Mouse (Mus musculus): ENCODE data around the gene Brox. TPM values are rescaled to one million over a fixed set of nuclear protein-coding genes. Genes with fewer than 3 reads are reported as not detected.

Brox gene
- polyA plus RNA-seq, 1 experiment from 2014 or later: 77.3 TPM

DNA sequence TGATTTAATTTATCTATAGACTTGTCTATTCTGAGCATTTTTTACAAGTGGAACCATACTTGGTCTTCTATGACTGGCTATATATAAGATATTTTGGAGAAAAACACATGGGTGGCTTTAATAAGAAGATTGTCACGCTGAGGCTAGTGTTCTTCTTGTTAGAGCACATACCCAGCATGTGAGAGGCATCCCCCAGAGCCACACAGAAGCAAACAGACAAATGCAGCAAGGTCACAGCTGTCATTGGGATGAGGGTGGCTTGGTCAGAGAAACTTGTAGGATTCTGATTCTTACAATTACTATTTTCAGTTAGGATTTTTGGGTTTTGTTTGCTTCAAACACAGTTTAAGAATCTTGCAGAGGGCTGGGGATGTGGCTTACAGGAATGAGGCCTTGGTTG is 11.4 kb upstream of the Brox start:
- ATAC-seq (ENCODE audit: low FRiP score, low read depth): no peak
- Histone ChIP-seq H3K27me3 (no peaks in the 10 kb centered on the region), H3K4me1 (no peaks in the 10 kb centered on the region), H3K9me3 (no peaks in the 10 kb centered on the region), H3K4me2 (replicated peaks) (no peak overlapping the region), H3K36me3 (peaks cover 22% of the 10 kb centered on the region), H3K9ac (replicated peaks) (no peak overlapping the region), H3K4me3 (no peak overlapping the region), H3K27ac (replicated peaks) (no peak overlapping the region)
- WGBS: 89% methylated on average over 1 of the region's 1 CpGs

DNA sequence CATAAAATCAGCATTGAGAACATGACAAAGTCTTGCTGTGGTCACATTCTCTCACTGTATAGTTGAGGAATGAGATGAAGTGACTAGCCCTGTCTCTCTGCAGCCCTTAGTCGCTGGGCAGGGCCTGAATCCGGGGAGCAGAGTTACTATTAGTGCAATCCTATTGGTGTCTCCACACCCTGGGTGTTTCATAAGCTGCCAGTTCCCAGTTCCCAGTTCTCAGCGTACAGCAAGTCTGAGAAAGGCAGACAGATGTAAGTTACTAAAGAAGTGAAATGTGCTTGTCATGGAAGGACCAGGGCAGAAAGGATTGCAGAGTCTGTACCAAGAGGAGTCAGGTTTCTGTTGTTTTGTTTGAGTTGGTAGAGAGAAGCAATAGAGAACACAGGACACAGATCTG is 10.5 kb upstream of the Brox start:
- no peak for ATAC-seq (ENCODE audit: low FRiP score, low read depth)
- H3K4me3 ChIP-seq: no peak overlapping the region

DNA sequence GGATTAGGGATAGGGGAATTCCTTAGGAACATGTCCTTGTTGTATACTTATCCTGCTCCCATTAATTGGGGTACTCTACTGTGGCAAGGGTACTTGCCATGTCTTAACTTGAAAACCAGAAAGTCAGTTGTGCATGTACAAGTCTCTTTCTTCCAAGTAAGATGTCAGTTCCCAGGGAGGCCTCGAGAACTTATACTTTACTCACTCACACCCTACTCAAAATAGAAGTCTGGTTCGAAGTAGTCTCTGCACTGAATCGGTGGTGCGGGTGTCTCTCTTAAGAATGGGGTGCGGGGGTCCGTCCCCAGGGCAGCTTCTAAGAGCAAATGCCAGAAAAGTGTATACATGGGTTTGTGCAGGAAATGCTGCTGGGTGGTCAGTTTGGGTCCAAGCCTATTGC is 2.1 kb upstream of the Brox start:
- Histone ChIP-seq H3K27ac (replicated peaks) (no peak overlapping the region), H3K4me3 (no peak overlapping the region), H3K9ac (replicated peaks) (no peak overlapping the region), H3K27me3 (no peaks in the 10 kb centered on the region), H3K9me3 (no peaks in the 10 kb centered on the region), H3K4me2 (replicated peaks) (no peak overlapping the region), H3K36me3 (no peaks in the 10 kb centered on the region), H3K4me1 (no peaks in the 10 kb centered on the region)
- no peak for ATAC-seq (ENCODE audit: low FRiP score, low read depth)
- WGBS: 87% methylated on average over 6 of the region's 6 CpGs

More for the DNA sequence above, 10.5 kb upstream of the Brox start:
- no peak overlapping the region for H3K4me2 ChIP-seq (replicated peaks)
- peaks cover 17% of the 10 kb centered on the region for H3K36me3 ChIP-seq
- H3K27ac ChIP-seq (replicated peaks): no peak overlapping the region
- no peak overlapping the region for H3K9ac ChIP-seq (replicated peaks)
- 82% methylated on average over 3 of the region's 3 CpGs for WGBS
- H3K9me3 ChIP-seq: no peaks in the 10 kb centered on the region
- H3K4me1 ChIP-seq: no peaks in the 10 kb centered on the region
- H3K27me3 ChIP-seq: no peaks in the 10 kb centered on the region

- Histone ChIP-seq H3K4me1 (no peaks in the 10 kb centered on the region), H3K36me3 (peaks cover 5% of the 10 kb centered on the region), H3K27ac (replicated peaks) (peak overlapping the region; percentile 47), H3K9me3 (no peaks in the 10 kb centered on the region), H3K27me3 (no peaks in the 10 kb centered on the region), H3K4me2 (replicated peaks) (peak overlapping the region; percentile 55), H3K9ac (replicated peaks) (peak overlapping the region; percentile 45), H3K4me3 (peak overlapping the region; percentile 52)
- no peak for ATAC-seq (ENCODE audit: low FRiP score, low read depth)
- WGBS: under 1% methylated on average over 20 of the region's 20 CpGs
Measured at GRCm38 (mm10) chr1:183297886-183298489, 919 bp upstream of the Brox start.

GRCm38 (mm10) chr1:183297473-183297885 is 410 bp upstream of the Brox start:
- H3K4me3 ChIP-seq: peak overlapping the region; percentile 52
- H3K27me3 ChIP-seq: no peaks in the 10 kb centered on the region
- peak overlapping the region; percentile 55 for H3K4me2 ChIP-seq (replicated peaks)
- WGBS: under 1% methylated on average over 24 of the region's 30 CpGs
- H3K4me1 ChIP-seq: no peaks in the 10 kb centered on the region
- ATAC-seq (ENCODE audit: low FRiP score, low read depth): peak; percentile 11; the same call in 1 of the 2 replicates
- H3K9me3 ChIP-seq: no peaks in the 10 kb centered on the region
- H3K9ac ChIP-seq (replicated peaks): peak overlapping the region; percentile 45
- peaks cover 9% of the 10 kb centered on the region for H3K36me3 ChIP-seq
- peak overlapping the region; percentile 47 for H3K27ac ChIP-seq (replicated peaks)

GRCm38 (mm10) chr1:183296465-183296864 is 604 bp downstream of the Brox start, which contains the start of gene Aida:
Gene Aida (plus strand): TSS chr1:183296590.
- H3K27ac ChIP-seq (replicated peaks): peak within 1 kb of the TSS; percentile 64
- H3K4me3 ChIP-seq: peak within 1 kb of the TSS; percentile 52
- WGBS: under 1% methylated on average over 26 of the region's 26 CpGs
- H3K9ac ChIP-seq (replicated peaks): peak within 1 kb of the TSS; percentile 59
- no peaks in the 10 kb centered on the region for H3K27me3 ChIP-seq
- peaks cover 16% of the 10 kb centered on the region for H3K36me3 ChIP-seq
- H3K9me3 ChIP-seq: no peaks in the 10 kb centered on the region
- H3K4me2 ChIP-seq (replicated peaks): peak within 1 kb of the TSS; percentile 55
- peak; percentile 21 for ATAC-seq (ENCODE audit: low FRiP score, low read depth)
- no peaks in the 10 kb centered on the region for H3K4me1 ChIP-seq

DNA sequence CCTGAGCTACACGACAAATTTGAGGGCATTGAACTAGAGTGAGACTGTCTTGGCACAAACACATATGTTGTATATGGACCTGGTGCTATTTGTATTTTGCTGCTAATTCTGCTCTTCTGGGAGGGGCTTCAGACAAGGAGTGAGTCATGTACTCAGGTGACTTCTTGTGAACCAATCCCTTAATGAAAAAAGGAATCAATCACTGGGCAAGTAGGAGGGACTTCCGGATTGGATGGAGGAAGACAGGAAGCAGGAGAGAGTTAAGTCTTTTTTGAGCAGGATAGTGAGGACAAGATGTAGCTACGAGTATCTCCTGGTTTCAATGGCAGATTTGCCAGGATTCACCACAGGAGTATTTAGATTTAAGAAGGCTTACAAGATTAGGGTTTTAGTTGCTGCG is 7.5 kb downstream of the Brox start:
- Histone ChIP-seq H3K36me3 (peaks cover 78% of the 10 kb centered on the region), H3K4me1 (no peaks in the 10 kb centered on the region), H3K27me3 (no peaks in the 10 kb centered on the region), H3K27ac (replicated peaks) (no peak overlapping the region), H3K4me2 (replicated peaks) (no peak overlapping the region), H3K9ac (replicated peaks) (no peak overlapping the region), H3K4me3 (no peak overlapping the region), H3K9me3 (no peaks in the 10 kb centered on the region)
- no peak for ATAC-seq (ENCODE audit: low FRiP score, low read depth)
- WGBS: 95% methylated on average over 4 of the region's 4 CpGs

- H3K4me1 ChIP-seq: no peaks in the 10 kb centered on the region
- ATAC-seq (ENCODE audit: low FRiP score, low read depth): no peak
- peaks cover 86% of the 10 kb centered on the region for H3K36me3 ChIP-seq
- no peak overlapping the region for H3K4me3 ChIP-seq
- no peaks in the 10 kb centered on the region for H3K9me3 ChIP-seq
- H3K27me3 ChIP-seq: no peaks in the 10 kb centered on the region
- H3K4me2 ChIP-seq (replicated peaks): no peak overlapping the region
- WGBS: 88% methylated on average over 3 of the region's 3 CpGs
- H3K27ac ChIP-seq (replicated peaks): no peak overlapping the region
- no peak overlapping the region for H3K9ac ChIP-seq (replicated peaks)
Measured at GRCm38 (mm10) chr1:183288351-183288750, 8.7 kb downstream of the Brox start.

DNA sequence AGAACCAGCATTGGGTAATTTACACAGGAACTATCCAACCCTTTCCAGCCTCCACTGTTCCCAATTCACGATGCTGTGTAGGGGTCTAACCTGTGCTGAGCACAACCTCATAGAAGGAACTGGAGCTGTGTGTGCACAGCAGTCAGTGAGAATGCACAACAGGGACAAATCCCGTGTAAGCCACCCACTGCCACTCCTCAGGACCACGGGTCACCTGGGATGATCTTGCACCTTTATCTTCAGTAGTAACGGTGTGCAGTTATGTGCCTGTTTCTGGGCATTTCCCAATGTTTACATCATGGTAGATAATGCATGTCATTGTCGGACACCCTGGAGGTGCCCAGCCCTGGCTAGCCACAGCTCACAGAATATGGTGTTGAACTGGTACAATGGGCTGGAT is 21.3 kb downstream of the Brox start:
- Histone ChIP-seq H3K4me3 (no peak overlapping the region), H3K4me2 (replicated peaks) (no peak overlapping the region), H3K9me3 (no peaks in the 10 kb centered on the region), H3K36me3 (peaks cover 35% of the 10 kb centered on the region), H3K27me3 (no peaks in the 10 kb centered on the region), H3K27ac (replicated peaks) (no peak overlapping the region), H3K9ac (replicated peaks) (no peak overlapping the region), H3K4me1 (no peaks in the 10 kb centered on the region)
- 84% methylated on average over 5 of the region's 5 CpGs for WGBS
- ATAC-seq (ENCODE audit: low FRiP score, low read depth): no peak

DNA sequence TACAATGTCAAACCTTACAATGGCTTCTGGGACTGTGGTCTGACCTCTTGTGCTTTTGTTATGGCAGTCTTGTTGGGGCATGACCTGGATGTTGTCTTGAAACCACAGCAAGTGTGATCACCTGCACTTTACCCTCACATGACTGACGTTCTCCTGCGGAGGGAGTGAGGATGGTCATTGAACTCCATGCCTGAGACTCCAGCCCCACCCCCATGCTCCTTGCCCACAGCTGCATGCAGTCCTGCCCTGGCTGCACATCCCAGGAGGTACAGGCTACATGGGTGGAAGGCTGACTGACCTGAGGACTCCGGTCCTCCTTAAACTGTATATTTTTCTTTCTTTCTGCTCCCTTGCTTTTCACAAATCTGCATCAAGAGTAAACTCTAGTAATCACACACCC is 22.7 kb downstream of the Brox start:
- 64% methylated on average over 3 of the region's 3 CpGs for WGBS
- Histone ChIP-seq H3K9me3 (no peaks in the 10 kb centered on the region), H3K4me2 (replicated peaks) (no peak overlapping the region), H3K27ac (replicated peaks) (no peak overlapping the region), H3K36me3 (peaks cover 22% of the 10 kb centered on the region), H3K9ac (replicated peaks) (no peak overlapping the region), H3K27me3 (no peaks in the 10 kb centered on the region), H3K4me1 (no peaks in the 10 kb centered on the region), H3K4me3 (no peak overlapping the region)
- no peak for ATAC-seq (ENCODE audit: low FRiP score, low read depth)

- no peaks in the 10 kb centered on the region for H3K9me3 ChIP-seq
- no peaks in the 10 kb centered on the region for H3K27me3 ChIP-seq
- no peak overlapping the region for H3K4me3 ChIP-seq
- H3K4me2 ChIP-seq (replicated peaks): no peak overlapping the region
- H3K4me1 ChIP-seq: no peaks in the 10 kb centered on the region
- H3K27ac ChIP-seq (replicated peaks): no peak overlapping the region
- 65% methylated on average over 10 of the region's 10 CpGs for WGBS
- H3K36me3 ChIP-seq: peaks cover 11% of the 10 kb centered on the region; the same call in 1 of the 2 replicates
- ATAC-seq (ENCODE audit: low FRiP score, low read depth): no peak
- H3K9ac ChIP-seq (replicated peaks): no peak overlapping the region
Measured at GRCm38 (mm10) chr1:183272867-183273818, 23.9 kb downstream of the Brox start.

GRCm38 (mm10) chr1:183267666-183268065 is 29.4 kb downstream of the Brox start:
- no peaks in the 10 kb centered on the region for H3K27me3 ChIP-seq
- no peak for ATAC-seq (ENCODE audit: low FRiP score, low read depth)
- no peak overlapping the region for H3K4me3 ChIP-seq
- H3K4me1 ChIP-seq: no peaks in the 10 kb centered on the region
- no peak overlapping the region for H3K27ac ChIP-seq (replicated peaks)
- H3K9ac ChIP-seq (replicated peaks): no peak overlapping the region
- WGBS: 82% methylated on average over 6 of the region's 6 CpGs
- no peak overlapping the region for H3K4me2 ChIP-seq (replicated peaks)
- no peaks in the 10 kb centered on the region for H3K36me3 ChIP-seq
- H3K9me3 ChIP-seq: no peaks in the 10 kb centered on the region

All from midbrain, embryonic 12.5 days (tissue).